Mouse (Mus musculus) adrenal gland, postnatal 4 days (tissue): ENCODE measurements around the gene Tfap2e. TPM values are rescaled to one million over a fixed set of nuclear protein-coding genes. Genes with fewer than 3 reads are reported as not detected.

Source experiments
- DNase-seq, 2 experiments: peaks; one replicate each; pipeline ENCODE4 v3.0.0; 2021 to 2022; ENCODE audit warnings: low spot score in 2 of 2, mixed read lengths in 2 of 2
- total RNA-seq, 2 experiments: library from RNA; stranded (reverse); gene quantifications; 2 replicates each; pipeline ENCODE4 v1.2.3; 2021

Tfap2e gene
- total RNA-seq, 2 experiments from 2014 or later, result not detected

DNA sequence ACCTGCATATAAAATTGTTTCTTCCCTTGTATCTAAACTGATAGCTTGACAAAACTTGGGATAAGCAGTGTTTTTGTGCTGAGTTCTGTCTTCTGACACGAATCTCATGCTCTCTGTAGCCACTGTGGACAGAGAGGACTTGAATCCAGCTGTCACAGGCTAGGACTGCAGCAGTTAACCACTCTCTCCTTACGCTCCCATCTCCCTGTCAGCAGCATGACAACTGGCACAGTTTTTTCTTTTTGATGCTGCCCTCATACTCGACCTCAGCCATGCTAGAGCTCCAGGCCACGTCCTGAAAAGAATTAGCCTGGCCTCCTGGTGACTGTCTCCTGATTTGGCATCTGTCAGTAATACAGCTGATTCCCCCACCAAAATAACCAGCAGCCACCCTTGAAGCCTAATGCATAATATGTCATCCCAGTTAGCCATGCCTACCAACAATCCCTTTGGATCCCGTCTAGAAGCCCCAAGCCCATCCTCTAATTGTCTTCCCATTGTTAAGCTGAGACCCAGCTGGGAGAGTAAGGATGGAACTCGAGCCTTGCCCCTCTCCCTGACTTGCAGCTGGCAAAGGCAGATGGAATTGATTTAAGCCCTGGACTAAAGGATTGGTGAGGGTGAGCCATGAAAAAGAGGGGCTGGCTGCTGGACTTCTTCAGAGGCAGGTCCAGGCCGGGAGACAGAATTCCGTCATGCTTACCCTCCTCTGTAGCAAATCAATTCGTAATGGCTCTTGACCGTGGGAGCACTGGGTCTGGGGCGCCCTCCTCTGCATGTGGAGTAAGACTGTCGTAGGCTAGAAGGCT lies 29.2 kb downstream of the Tfap2e start:
- DNase-seq, result no peak

DNA sequence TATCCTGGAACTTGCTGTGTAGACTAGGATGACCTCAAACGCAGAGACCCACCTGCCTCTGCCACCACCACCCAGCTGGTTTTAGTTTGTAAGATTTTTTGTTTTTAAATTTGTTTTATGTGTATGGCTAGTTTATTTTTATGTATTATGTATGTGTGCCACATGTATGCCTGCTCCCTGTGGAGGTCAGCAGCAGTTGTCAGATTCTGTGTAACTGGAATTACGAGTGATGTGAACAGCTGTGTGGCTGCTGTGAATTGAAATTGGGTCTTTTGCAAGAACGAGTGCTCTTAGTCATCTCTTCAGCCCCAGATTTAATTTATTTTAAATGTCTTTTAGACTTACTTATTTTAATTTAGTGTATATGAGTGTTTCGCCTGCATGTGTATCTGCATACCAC lies 39.1 kb downstream of the Tfap2e start:
- no peak for DNase-seq

DNA sequence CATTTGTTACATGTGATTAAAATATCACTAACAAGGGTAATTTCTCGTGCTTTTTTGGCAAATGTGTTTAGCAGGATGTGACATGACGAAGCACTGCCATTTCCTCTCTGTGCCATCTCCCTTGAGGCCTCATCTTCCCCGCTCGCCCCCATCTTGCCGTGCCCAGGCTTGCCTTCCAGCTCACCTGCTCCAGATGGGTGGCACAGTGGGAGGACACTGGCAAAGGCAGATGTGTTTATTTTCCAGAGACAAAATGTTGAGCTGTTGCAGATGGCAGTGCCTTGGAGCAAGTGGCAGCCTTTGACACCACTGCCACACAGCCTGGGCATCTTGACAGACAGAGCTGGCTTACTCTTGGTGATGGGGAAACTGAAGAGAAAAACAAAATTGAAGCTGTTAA lies 43.0 kb downstream of the Tfap2e start:
- no peak for DNase-seq

DNA sequence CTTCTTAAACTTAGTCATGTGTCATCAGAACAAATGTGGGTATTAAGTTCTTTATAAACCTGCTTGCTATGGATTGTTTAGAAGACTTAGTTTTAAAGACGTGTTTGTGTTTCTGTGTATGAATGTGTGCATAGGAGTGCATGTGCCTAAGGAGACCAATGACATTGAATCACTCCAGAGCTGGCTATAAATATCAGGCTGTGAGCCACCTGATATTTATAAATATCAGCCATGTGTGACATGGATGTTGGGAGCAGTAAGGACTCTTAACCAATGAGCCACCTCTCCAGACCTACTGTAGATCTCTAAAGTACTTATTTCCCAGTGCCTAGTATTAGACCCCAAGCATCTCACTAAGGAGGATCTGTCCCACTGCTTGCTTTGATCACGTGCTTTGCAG lies 46.6 kb downstream of the Tfap2e start:
- DNase-seq, result no peak

DNA sequence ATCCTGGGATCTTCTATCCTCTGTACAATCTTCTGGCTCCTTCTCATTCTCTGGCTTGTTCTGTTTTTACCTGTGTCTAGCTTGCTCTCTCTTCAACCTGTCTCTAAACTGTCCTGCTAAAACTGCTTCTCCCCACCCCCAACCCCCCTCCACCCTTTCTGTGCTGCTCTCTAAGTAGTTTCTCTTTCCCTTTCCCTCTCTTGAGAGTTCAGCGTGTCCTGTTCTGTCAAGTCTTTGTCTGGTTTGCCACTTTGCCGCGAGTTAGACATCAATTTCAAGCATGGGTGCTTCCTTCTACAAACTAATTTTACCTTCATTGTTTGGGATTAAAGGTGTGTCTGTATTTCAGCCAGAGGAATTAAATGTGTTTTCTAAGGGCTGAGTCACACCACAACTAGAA lies 53.0 kb downstream of the Tfap2e start:
- DNase-seq, result no peak

DNA sequence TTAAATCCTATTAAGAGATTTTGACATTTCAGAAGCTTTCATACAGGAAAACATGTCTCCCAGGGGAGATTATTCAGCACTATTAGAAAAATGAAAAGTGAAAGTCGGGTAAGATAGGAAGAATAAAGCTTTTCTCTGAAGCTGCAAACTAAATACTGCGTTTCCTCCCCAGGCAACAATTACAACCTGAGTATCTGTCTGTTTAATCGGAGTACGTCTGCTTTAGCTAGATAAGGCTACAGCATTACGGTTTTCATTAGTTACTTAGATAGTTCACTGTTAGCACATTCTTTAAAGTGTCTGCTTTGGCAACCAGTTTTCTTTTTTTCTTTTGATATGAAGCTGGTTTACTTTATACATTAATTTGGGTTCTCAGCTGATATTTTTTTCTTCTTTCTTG lies 53.7 kb downstream of the Tfap2e start:
- no peak for DNase-seq

DNA sequence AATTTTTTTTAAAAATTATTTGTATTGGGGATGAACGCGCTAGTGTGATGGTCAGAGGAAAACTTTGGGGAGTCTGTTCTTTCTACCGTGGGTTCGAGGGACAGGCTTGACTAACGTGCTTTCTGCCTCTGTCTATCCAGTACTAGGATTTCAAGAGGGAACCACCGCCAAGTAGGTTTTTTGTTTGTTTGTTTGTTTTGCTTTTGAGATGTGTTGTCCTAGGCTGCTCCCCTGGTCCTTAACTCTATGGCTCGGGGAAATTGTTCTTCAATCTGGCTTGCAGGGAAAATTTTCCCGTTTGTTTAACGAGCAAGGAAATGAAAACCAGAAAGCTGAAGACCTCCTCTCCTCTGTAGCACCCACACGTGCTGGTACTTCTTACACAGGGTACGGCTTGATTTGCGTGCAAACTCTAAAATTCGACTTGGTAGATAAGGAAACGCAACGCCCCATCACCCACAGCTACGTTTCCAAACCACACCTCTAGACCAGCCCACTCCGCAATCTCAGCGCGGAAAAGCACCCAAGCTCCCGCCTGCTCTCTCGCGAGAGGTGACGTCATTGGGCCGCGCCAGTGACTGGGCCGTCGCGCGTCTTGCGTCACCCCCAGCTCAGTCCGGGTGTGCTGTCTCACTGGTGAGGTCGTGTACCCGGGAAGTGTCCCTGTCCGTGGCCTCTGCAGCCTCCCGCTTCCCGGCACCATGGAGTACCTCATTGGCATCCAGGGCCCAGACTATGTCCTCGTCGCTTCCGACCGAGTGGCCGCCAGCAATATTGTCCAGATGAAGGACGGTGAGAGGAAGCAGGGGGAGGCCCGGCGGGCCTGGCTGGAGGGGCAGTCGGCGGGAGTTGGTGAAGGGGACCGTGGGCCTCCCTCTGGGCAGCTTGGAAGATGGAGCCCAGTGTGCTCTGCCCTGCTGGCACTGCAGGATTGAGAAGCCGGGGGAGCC lies 58.7 kb downstream of the Tfap2e start, which contains the start of gene Psmb2:
Gene Psmb2, plus strand, starts transcription at position 577 of the 950 bp plus-strand sequence.
- DNase-seq, result peak; percentile 98 to 99

DNA sequence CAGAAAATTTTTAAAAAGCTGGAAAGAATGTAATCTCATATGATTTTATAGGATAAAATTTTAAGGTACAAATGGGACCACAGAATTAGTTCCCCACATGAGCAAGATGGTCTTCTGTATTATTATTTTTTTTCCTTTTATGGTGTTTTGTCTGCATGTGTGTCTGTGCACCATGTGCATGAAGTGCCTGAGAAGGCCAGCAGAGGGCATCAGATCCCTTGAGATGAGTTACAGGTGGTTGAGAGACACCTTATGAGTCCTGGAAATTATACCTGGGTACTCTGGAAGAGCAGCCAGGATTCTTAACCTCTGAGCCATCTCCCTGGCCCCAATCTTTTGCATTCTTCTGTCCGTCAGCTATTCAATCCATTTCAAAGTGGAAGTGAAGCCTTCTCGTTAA lies 69.0 kb downstream of the Tfap2e start:
- DNase-seq, result no peak

Other genes with a start within 250 kb of the Tfap2e start
- gene Ago4, start 202.8 kb downstream of the Tfap2e start, total RNA-seq, result 1 to 10 TPM; 6.6 to 7.4 TPM
- 10 to 100 TPM; 14.9 to 19.7 TPM for gene Clspn, start 179.3 kb downstream of the Tfap2e start, total RNA-seq
- gene 5730409E04Rik, start 126.4 kb downstream of the Tfap2e start, total RNA-seq, result 10 to 100 TPM; 17.5 to 19.3 TPM
- gene Psmb2, start 58.6 kb downstream of the Tfap2e start, total RNA-seq, result 100 to 1,000 TPM; 172 to 173 TPM
- 10 to 100 TPM; 34.5 to 35.7 TPM for gene Ncdn, start 17.2 kb upstream of the Tfap2e start, total RNA-seq
- gene AU040320, start 17.3 kb upstream of the Tfap2e start, total RNA-seq, result 10 to 100 TPM; 40.9 to 42.0 TPM
- 10 to 100 TPM; 63.6 to 74.4 TPM for gene Zmym4, start 231.9 kb upstream of the Tfap2e start, total RNA-seq